ENCODE assay signal across 8 mouse cellular contexts in genomic region chr5:125404903-125405545, GRCm38 (mm10). TPM values are rescaled to one million over a fixed set of nuclear protein-coding genes. Genes with fewer than 3 reads are reported as not detected.
DNase-seq lines count a peak whose midpoint lies in the region; ATAC-seq and TF ChIP-seq lines count a peak whose summit lies in the region.

No protein-coding gene starts in this region.

- CTCF ChIA-PET in Patski (lab: Charles Lee), result interaction anchor here (1.4 to 4.6 kb wide), 4 partner anchors 11 to 38 kb away, joined by 3 to 37 read pairs (median 15); no protein-coding TSS in a partner anchor

- DNase-seq in 3T3-L1 (ENCODE audit: low read depth, low spot score), result peak; percentile 91
- DNase-seq in Patski (ENCODE audit: low read depth, low spot score), result no peak
- peak; percentile 88 for DNase-seq in embryonic facial prominence, embryonic 14.5 days (ENCODE audit: low spot score)
- DNase-seq in heart, adult 8-10 months (ENCODE audit: low spot score), result peak; percentile 64
- peak; percentile 69 for DNase-seq in kidney, postnatal 10 days
- DNase-seq in neural tube, embryonic 10.5 days (ENCODE audit: extremely low spot score, low spot score), result peak; percentile 87

- under 1% methylated on average over 28 of the region's 28 CpGs for WGBS in embryonic facial prominence, embryonic 14.5 days
- WGBS in liver, embryonic 12.5 days (ENCODE audit: insufficient replicate concordance), result under 1% methylated on average over 28 of the region's 28 CpGs
- 1% methylated on average over 28 of the region's 28 CpGs for WGBS in stomach, embryonic 16.5 days

- peak overlapping the region; percentile 67 for H3K4me3 ChIP-seq in embryonic facial prominence, embryonic 14.5 days (ENCODE audit: low read depth, low read length)
- H3K4me3 ChIP-seq in liver, embryonic 12.5 days, result peak overlapping the region; percentile 64
- peak overlapping the region; percentile 71 for H3K4me3 ChIP-seq in stomach, embryonic 16.5 days (replicated peaks; ENCODE audit: low read length)

- in situ Hi-C loops in Patski (cut with MboI; ENCODE audit: low pct_unique_long_range_greater_than_20kb), result loop anchor here (5.0 kb wide), 1 partner anchor 72 kb away; the partner anchor contains the start of gene Aacs

- peak; percentile 44 for ATAC-seq in Patski
- peak; percentile 31; the same call in 1 of the 2 replicates for ATAC-seq in embryonic facial prominence, embryonic 14.5 days (ENCODE audit: low read depth)
- ATAC-seq in liver, embryonic 12.5 days, result peak; percentile 26; the same call in 1 of the 2 replicates
- ATAC-seq in stomach, embryonic 16.5 days (ENCODE audit: insufficient read depth, low FRiP score), result peak; percentile 34; the same call in 1 of the 2 replicates

- H3K36me3 ChIP-seq in embryonic facial prominence, embryonic 14.5 days (ENCODE audit: control insufficient read depth, insufficient read depth, low read length), result no peaks in the 10 kb centered on the region
- no peaks in the 10 kb centered on the region for H3K36me3 ChIP-seq in liver, embryonic 12.5 days
- no peaks in the 10 kb centered on the region for H3K36me3 ChIP-seq in stomach, embryonic 16.5 days (ENCODE audit: control insufficient read depth, insufficient read depth, low read length)

- TF ChIP-seq CTCF in Patski (IDR thresholded peaks at IDR 0.05), result no peak

- no peaks in the 10 kb centered on the region for H3K27me3 ChIP-seq in Patski
- no peaks in the 10 kb centered on the region; the same call in 1 of the 2 replicates for H3K27me3 ChIP-seq in embryonic facial prominence, embryonic 14.5 days (replicated peaks; ENCODE audit: control insufficient read depth, insufficient read depth, low read length)
- peaks cover 24% of the 10 kb centered on the region for H3K27me3 ChIP-seq in liver, embryonic 12.5 days (replicated peaks)
- H3K27me3 ChIP-seq in stomach, embryonic 16.5 days (ENCODE audit: control insufficient read depth, insufficient read depth, low read length), result no peaks in the 10 kb centered on the region

- no peaks in the 10 kb centered on the region for H3K9me3 ChIP-seq in embryonic facial prominence, embryonic 14.5 days (ENCODE audit: control insufficient read depth, low read length)
- H3K9me3 ChIP-seq in liver, embryonic 12.5 days (replicated peaks), result no peaks in the 10 kb centered on the region
- no peaks in the 10 kb centered on the region for H3K9me3 ChIP-seq in stomach, embryonic 16.5 days (replicated peaks; ENCODE audit: control insufficient read depth, low read length)

- H3K9ac ChIP-seq in embryonic facial prominence, embryonic 14.5 days (ENCODE audit: low read depth, low read length), result peak overlapping the region; percentile 74
- H3K9ac ChIP-seq in liver, embryonic 12.5 days, result peak overlapping the region; percentile 70
- H3K9ac ChIP-seq in stomach, embryonic 16.5 days (ENCODE audit: low read length), result peak overlapping the region; percentile 72

- POLR2A ChIA-PET in Patski (lab: Charles Lee), result interaction anchor here (0.6 to 4.8 kb wide), 6 partner anchors 11 to 45 kb away, joined by 4 to 73 read pairs (median 8); partner anchors contain the start of gene Ubc

- peak overlapping the region; percentile 86 for H3K27ac ChIP-seq in embryonic facial prominence, embryonic 14.5 days (replicated peaks; ENCODE audit: low read depth, low read length)
- peak overlapping the region; percentile 88 for H3K27ac ChIP-seq in liver, embryonic 12.5 days
- H3K27ac ChIP-seq in stomach, embryonic 16.5 days (ENCODE audit: low read length), result peak overlapping the region; percentile 92

- peak overlapping the region; percentile 66 for H3K4me2 ChIP-seq in embryonic facial prominence, embryonic 14.5 days (ENCODE audit: low read depth, low read length)
- H3K4me2 ChIP-seq in liver, embryonic 12.5 days, result peak overlapping the region; percentile 89
- peak overlapping the region; percentile 90 for H3K4me2 ChIP-seq in stomach, embryonic 16.5 days (ENCODE audit: low read depth, low read length)

- peaks cover 8% of the 10 kb centered on the region; the same call in 1 of the 2 replicates for H3K4me1 ChIP-seq in embryonic facial prominence, embryonic 14.5 days (ENCODE audit: control insufficient read depth, insufficient read depth, low read length)
- peaks cover 57% of the 10 kb centered on the region for H3K4me1 ChIP-seq in liver, embryonic 12.5 days
- H3K4me1 ChIP-seq in stomach, embryonic 16.5 days (ENCODE audit: control insufficient read depth, insufficient read depth, low read length), result peaks cover 16% of the 10 kb centered on the region

RNA-seq across cellular contexts. Expression of gene Ubc, which starts 15.0 kb away (rescaled TPM):
- 1,637 TPM for polyA plus RNA-seq in Patski (2021)
- polyA plus RNA-seq in embryonic facial prominence, embryonic 14.5 days (2014; fragmentation: Nextera tagmentation; extraction: Ambion mirVana), result 879 and 1,077 TPM in 2 replicates
- total RNA-seq in heart, adult 8-10 months (2022), result 1,000 to 10,000 TPM in 2 of 4 experiments, 100 to 1,000 TPM in 2; 839 to 1,234 (median 1,027) TPM
- polyA plus RNA-seq in liver, embryonic 12.5 days (2016; fragmentation: Nextera tagmentation; extraction: Ambion mirVana), result 657 and 673 TPM in 2 replicates
- polyA plus RNA-seq in stomach, embryonic 16.5 days (2015; fragmentation: Nextera tagmentation; extraction: Ambion mirVana), result 1,047 and 1,111 TPM in 2 replicates

RNA-seq across cellular contexts. Expression of gene Gm10382, which starts 15.9 kb away (rescaled TPM):
- 4.1 TPM for polyA plus RNA-seq in Patski (2021)
- polyA plus RNA-seq in embryonic facial prominence, embryonic 14.5 days (2014; fragmentation: Nextera tagmentation; extraction: Ambion mirVana), result 0.24 TPM in 1 of 2 replicates, not detected in the other
- total RNA-seq in heart, adult 8-10 months (2022), result not detected
- polyA plus RNA-seq in liver, embryonic 12.5 days (2016; fragmentation: Nextera tagmentation; extraction: Ambion mirVana), result 0.38 and 0.66 TPM in 2 replicates
- 0.32 and 0.37 TPM in 2 replicates for polyA plus RNA-seq in stomach, embryonic 16.5 days (2015; fragmentation: Nextera tagmentation; extraction: Ambion mirVana)

RNA-seq across cellular contexts. Expression of gene Dhx37, which starts 28.9 kb away (rescaled TPM):
- polyA plus RNA-seq in Patski (2021), result 42.0 TPM
- 4.8 and 5.4 TPM in 2 replicates for polyA plus RNA-seq in embryonic facial prominence, embryonic 14.5 days (2014; fragmentation: Nextera tagmentation; extraction: Ambion mirVana)
- 10 to 100 TPM; 11.8 to 14.2 (median 12.6) TPM for total RNA-seq in heart, adult 8-10 months (2022)
- polyA plus RNA-seq in liver, embryonic 12.5 days (2016; fragmentation: Nextera tagmentation; extraction: Ambion mirVana), result 11.3 and 11.4 TPM in 2 replicates
- 8.4 and 10.8 TPM in 2 replicates for polyA plus RNA-seq in stomach, embryonic 16.5 days (2015; fragmentation: Nextera tagmentation; extraction: Ambion mirVana)

RNA-seq across cellular contexts. Expression of gene Bri3bp, which starts 36.3 kb away (rescaled TPM):
- polyA plus RNA-seq in Patski (2021), result 83.7 TPM
- polyA plus RNA-seq in embryonic facial prominence, embryonic 14.5 days (2014; fragmentation: Nextera tagmentation; extraction: Ambion mirVana), result 28.8 and 29.3 TPM in 2 replicates
- 10 to 100 TPM; 44.4 to 61.8 (median 45.5) TPM for total RNA-seq in heart, adult 8-10 months (2022)
- 44.0 and 44.1 TPM in 2 replicates for polyA plus RNA-seq in liver, embryonic 12.5 days (2016; fragmentation: Nextera tagmentation; extraction: Ambion mirVana)
- polyA plus RNA-seq in stomach, embryonic 16.5 days (2015; fragmentation: Nextera tagmentation; extraction: Ambion mirVana), result 27.7 and 31.8 TPM in 2 replicates
